Mouse (Mus musculus) intestine, postnatal 0 days (tissue): ENCODE measurements at regions not wholly inside any gene's neighbourhood (a gene's known extent, or its start where the extent isn't known, plus 50 kb on each side); places are given as distances from the start of the nearest gene placed in this dataset.

Experiments
- ATAC-seq: fragments of 200-750 bp; cut with Nextera tagmentation; 2 replicates; pipeline ENCODE4 v1.8.0; 2017; ENCODE audit warnings: mild to moderate bottlenecking, moderate TSS enrichment, moderate library complexity
- H3K27ac ChIP-seq: fragments of 300-500 bp; sonication (generic); 2 replicates; pipeline ENCODE4 v1.5.1; 2014; ENCODE audit warnings: mild to moderate bottlenecking, low read depth, low read length, moderate library complexity
- H3K27me3 ChIP-seq: fragments of 300-500 bp; sonication (generic); replicated peaks from 2 replicates; pipeline ENCODE4 v1.6.1; 2014; ENCODE audit warnings: low read length, mixed read lengths; ENCODE audit not compliant: control insufficient read depth, insufficient read depth
- H3K36me3 ChIP-seq: fragments of 300-500 bp; sonication (generic); 2 replicates; pipeline ENCODE4 v1.6.1; 2014; ENCODE audit warnings: mild to moderate bottlenecking, moderate library complexity; ENCODE audit not compliant: control insufficient read depth, insufficient read depth
- H3K4me1 ChIP-seq: fragments of 300-500 bp; sonication (generic); replicated peaks from 2 replicates; pipeline ENCODE4 v1.6.1; 2014; ENCODE audit warnings: antibody characterized with exemption, low read length, mixed read lengths; ENCODE audit not compliant: control insufficient read depth, insufficient read depth
- H3K4me2 ChIP-seq: fragments of 300-500 bp; sonication (generic); replicated peaks from 2 replicates; pipeline ENCODE4 v1.6.1; 2014; ENCODE audit warnings: low read depth, mild to moderate bottlenecking, moderate library complexity
- H3K4me3 ChIP-seq: fragments of 300-500 bp; sonication (generic); 2 replicates; pipeline ENCODE4 v1.5.1; 2014; ENCODE audit warnings: low read depth, low read length
- H3K9ac ChIP-seq: fragments of 300-500 bp; sonication (generic); 2 replicates; pipeline ENCODE4 v1.6.1; 2014; ENCODE audit warnings: mild to moderate bottlenecking, low read depth, low read length
- H3K9me3 ChIP-seq: fragments of 300-500 bp; sonication (generic); 2 replicates; pipeline ENCODE4 v1.6.1; 2016; ENCODE audit warnings: mixed run types; ENCODE audit not compliant: control insufficient read depth
- CTCF ChIP-seq: sonication (generic); IDR thresholded peaks from 2 replicates; pipeline ENCODE4 v1.5.1; 2016; ENCODE audit warnings: low read depth, mild to moderate bottlenecking, control low read depth, antibody characterized with exemption, moderate library complexity
- WGBS: fragments of 180-500 bp; shearing (Covaris S2); extraction: QIAGEN DNeasy Blood & Tissue Kit; methylation state at CpG from one replicate; pipeline ENCODE4 v1.1.7; 2014; 5-methylcytosine and 5-hydroxymethylcytosine counted together

DNA sequence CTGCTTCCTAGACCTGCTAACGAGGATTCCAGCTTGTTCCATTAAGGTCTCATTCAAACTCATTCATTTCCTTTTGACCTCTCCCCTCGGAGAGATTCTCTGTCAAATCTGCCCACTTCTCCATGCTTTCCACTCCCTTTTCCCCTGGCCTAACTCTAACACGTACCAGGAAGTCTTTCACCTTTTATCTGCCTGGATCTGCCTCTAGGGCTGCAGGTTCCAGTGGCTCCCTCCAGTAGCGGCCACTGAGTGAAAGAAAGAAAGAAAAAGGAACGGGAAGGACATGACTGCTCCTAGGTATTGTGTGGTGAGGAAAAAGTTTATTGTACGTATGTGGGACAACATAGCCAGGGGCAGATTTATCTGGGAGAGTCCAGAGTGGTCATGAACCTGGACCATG is 64.8 kb upstream of the Tmem45b start:
- 43% methylated on average over 6 of the region's 6 CpGs for WGBS
- no peak for TF ChIP-seq CTCF
- no peaks in the 10 kb centered on the region for H3K4me1 ChIP-seq
- H3K27ac ChIP-seq = no peak overlapping the region
- no peak overlapping the region for H3K4me3 ChIP-seq
- H3K9ac ChIP-seq = no peak overlapping the region
- H3K36me3 ChIP-seq = no peaks in the 10 kb centered on the region
- no peaks in the 10 kb centered on the region for H3K27me3 ChIP-seq
- no peak overlapping the region for H3K4me2 ChIP-seq
- no peak for ATAC-seq
- H3K9me3 ChIP-seq = no peaks in the 10 kb centered on the region

DNA sequence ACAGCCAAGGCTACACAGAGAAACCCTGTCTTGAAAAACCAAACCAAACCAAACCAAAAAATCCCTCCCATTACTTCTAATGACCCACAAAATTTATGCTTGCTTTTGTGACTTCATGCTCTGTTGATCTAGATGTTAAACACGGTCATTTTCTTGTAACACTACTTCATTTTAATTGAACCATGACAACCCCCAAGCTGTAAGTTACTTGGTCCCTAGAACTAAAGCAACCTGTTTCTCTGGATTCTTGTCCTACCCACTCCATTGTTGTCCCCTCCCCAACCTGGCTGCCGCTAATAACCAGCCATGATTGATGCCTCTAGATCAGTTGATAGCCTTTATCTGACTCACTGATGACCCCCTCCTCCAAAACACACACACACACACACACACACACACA is 63.0 kb upstream of the Tmem45b start:
- H3K27ac ChIP-seq = no peak overlapping the region
- no peak for ATAC-seq
- no peaks in the 10 kb centered on the region for H3K27me3 ChIP-seq
- H3K4me2 ChIP-seq = no peak overlapping the region
- WGBS = 65% methylated on average over 2 of the region's 2 CpGs
- H3K9ac ChIP-seq = no peak overlapping the region
- no peaks in the 10 kb centered on the region for H3K4me1 ChIP-seq
- no peak overlapping the region for H3K4me3 ChIP-seq
- no peak for TF ChIP-seq CTCF
- no peaks in the 10 kb centered on the region for H3K9me3 ChIP-seq
- H3K36me3 ChIP-seq = no peaks in the 10 kb centered on the region
